Mouse (Mus musculus) midbrain, embryonic 16.5 days (tissue): ENCODE data around the gene Ccdc7a. TPM values are rescaled to one million over a fixed set of nuclear protein-coding genes. Genes with fewer than 3 reads are reported as not detected.
A peak's percentile ranks its signal among the peaks of the same experiment; 100 is the strongest.

Experiments
- ATAC-seq: fragments of 200-750 bp; cut with Nextera tagmentation; 2 replicates; pipeline ENCODE4 v1.8.0; 2017; ENCODE audit warnings: moderate TSS enrichment
- H3K27ac ChIP-seq: fragments of 300-500 bp; sonication (generic); 2 replicates; pipeline ENCODE4 v1.5.1; 2014; ENCODE audit warnings: mild to moderate bottlenecking, low read length, mixed read lengths
- H3K27me3 ChIP-seq: fragments of 300-500 bp; sonication (generic); 2 replicates; pipeline ENCODE4 v1.6.1; 2014; ENCODE audit warnings: low read depth, low read length, mixed read lengths; ENCODE audit not compliant: control insufficient read depth, insufficient read depth
- H3K36me3 ChIP-seq: fragments of 300-500 bp; sonication (generic); 2 replicates; pipeline ENCODE4 v1.6.1; 2014; ENCODE audit warnings: mild to moderate bottlenecking, low read length, moderate library complexity, mixed read lengths; ENCODE audit not compliant: control insufficient read depth, insufficient read depth
- H3K4me1 ChIP-seq: fragments of 300-500 bp; sonication (generic); 2 replicates; pipeline ENCODE4 v1.6.1; 2014; ENCODE audit warnings: mild to moderate bottlenecking, low read length, mixed read lengths; ENCODE audit not compliant: control insufficient read depth, insufficient read depth
- H3K4me2 ChIP-seq: fragments of 300-500 bp; sonication (generic); 2 replicates; pipeline ENCODE4 v1.6.1; 2014; ENCODE audit warnings: mild to moderate bottlenecking, low read length, mixed read lengths
- H3K4me3 ChIP-seq: fragments of 300-500 bp; sonication (generic); 2 replicates; pipeline ENCODE4 v1.5.1; 2014; ENCODE audit warnings: low read depth, mild to moderate bottlenecking, low read length, moderate library complexity, mixed read lengths
- H3K9ac ChIP-seq: fragments of 300-500 bp; sonication (generic); 2 replicates; pipeline ENCODE4 v1.6.1; 2014; ENCODE audit warnings: low read depth, low read length, mixed read lengths
- H3K9me3 ChIP-seq: fragments of 300-500 bp; sonication (generic); replicated peaks from 2 replicates; pipeline ENCODE4 v1.6.1; 2014; ENCODE audit warnings: mild to moderate bottlenecking, low read length, mixed read lengths; ENCODE audit not compliant: control insufficient read depth, poor library complexity, severe bottlenecking
- WGBS: fragments of 180-500 bp; shearing (Covaris S2); extraction: QIAGEN DNeasy Blood & Tissue Kit; methylation state at CpG from one replicate; pipeline ENCODE4 v1.1.7; 2014; 5-methylcytosine and 5-hydroxymethylcytosine counted together
- polyA plus RNA-seq: library from polyadenylated mRNA; unstranded; fragments of >200 nt; fragmentation: Nextera tagmentation; extraction: Ambion mirVana; gene quantifications from 2 replicates; pipeline ENCODE4 v1.2.1, GENCODE M21; 2015

Ccdc7a gene
- polyA plus RNA-seq, 1 experiment from 2014 or later: not detected

DNA sequence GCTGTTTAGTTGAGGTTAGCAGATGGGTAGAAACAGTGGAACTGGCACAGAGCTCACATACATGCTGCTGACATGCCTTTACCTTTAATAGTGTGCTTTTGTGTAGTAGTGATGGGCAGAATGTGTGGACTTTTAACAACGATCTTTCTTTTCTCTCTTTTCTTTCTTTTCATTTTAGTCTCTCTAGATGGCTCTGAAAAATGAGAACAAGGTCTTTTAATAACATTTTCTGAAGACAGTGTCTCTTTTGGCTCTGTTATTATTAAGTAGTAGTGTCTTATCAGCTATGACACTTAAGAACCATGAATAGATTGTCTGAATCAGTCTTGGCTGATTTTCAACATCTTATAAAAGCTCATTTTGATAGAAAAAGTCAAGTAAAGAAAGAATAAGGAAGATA, 266.7 kb downstream of the Ccdc7a start, which contains the start of gene Gm3952:
Gene Gm3952, minus strand, starts transcription at position 101 of the 400 bp plus-strand sequence.
- ATAC-seq: no peak
- no peaks in the 10 kb centered on the region for H3K36me3 ChIP-seq
- no peaks in the 10 kb centered on the region for H3K27me3 ChIP-seq
- H3K4me3 ChIP-seq: no peak within 1 kb of the TSS
- H3K9me3 ChIP-seq: no peaks in the 10 kb centered on the region
- 88% methylated on average over 1 of the region's 1 CpGs for WGBS
- H3K4me1 ChIP-seq: no peaks in the 10 kb centered on the region
- H3K9ac ChIP-seq: no peak within 1 kb of the TSS
- no peak within 1 kb of the TSS for H3K4me2 ChIP-seq
- H3K27ac ChIP-seq: no peak within 1 kb of the TSS

DNA sequence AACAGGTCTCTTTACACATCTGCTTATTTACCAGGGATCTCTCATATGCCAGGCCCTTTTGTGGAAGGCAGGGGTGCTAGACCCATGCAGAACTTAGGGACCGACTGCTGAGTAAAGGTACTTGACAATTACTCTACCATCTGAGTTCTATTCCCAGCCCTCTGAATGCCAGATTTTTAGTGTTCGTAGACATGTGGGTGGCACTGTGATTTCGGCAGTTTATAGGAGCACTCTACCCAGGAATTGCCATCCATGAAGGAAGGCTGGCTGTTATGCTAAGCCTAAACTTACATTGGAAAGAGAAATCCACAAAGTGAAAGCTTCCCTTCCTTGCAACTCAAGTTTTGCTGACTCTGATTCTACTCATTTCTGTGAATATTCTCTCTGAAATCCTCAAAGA, 329.6 kb downstream of the Ccdc7a start:
- WGBS: 96% methylated on average over 3 of the region's 3 CpGs
- Histone ChIP-seq H3K9ac (no peak overlapping the region), H3K4me1 (no peaks in the 10 kb centered on the region; the same call in 1 of the 2 replicates), H3K9me3 (no peaks in the 10 kb centered on the region), H3K27me3 (no peaks in the 10 kb centered on the region), H3K27ac (no peak overlapping the region), H3K4me3 (no peak overlapping the region), H3K4me2 (no peak overlapping the region), H3K36me3 (peaks cover 11% of the 10 kb centered on the region)
- no peak for ATAC-seq

DNA sequence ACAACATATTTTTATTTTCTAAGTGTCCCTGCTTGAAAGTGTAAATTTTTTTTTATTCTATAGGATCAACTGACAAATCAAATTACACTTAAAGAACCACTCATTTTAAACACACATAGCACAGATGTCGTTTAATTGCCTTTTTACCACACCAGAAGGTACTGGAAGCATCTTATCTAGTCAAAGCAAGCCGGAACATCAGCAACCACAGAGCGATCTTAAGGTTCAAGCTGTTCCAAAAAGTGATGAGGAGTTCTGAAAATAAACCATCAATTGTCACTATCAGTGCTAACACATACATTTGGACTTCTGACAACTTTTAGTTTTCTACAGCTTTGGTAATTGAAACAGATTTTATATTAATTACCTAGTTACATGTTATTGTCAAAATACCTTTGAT, 331.2 kb downstream of the Ccdc7a start:
- no peak overlapping the region for H3K4me3 ChIP-seq
- no peaks in the 10 kb centered on the region for H3K9me3 ChIP-seq
- WGBS: 94% methylated on average over 3 of the region's 3 CpGs
- no peak overlapping the region for H3K9ac ChIP-seq
- H3K27me3 ChIP-seq: no peaks in the 10 kb centered on the region
- no peak overlapping the region for H3K4me2 ChIP-seq
- ATAC-seq: no peak
- no peak overlapping the region for H3K27ac ChIP-seq
- H3K36me3 ChIP-seq: peaks cover 15% of the 10 kb centered on the region
- no peaks in the 10 kb centered on the region; the same call in 1 of the 2 replicates for H3K4me1 ChIP-seq

DNA sequence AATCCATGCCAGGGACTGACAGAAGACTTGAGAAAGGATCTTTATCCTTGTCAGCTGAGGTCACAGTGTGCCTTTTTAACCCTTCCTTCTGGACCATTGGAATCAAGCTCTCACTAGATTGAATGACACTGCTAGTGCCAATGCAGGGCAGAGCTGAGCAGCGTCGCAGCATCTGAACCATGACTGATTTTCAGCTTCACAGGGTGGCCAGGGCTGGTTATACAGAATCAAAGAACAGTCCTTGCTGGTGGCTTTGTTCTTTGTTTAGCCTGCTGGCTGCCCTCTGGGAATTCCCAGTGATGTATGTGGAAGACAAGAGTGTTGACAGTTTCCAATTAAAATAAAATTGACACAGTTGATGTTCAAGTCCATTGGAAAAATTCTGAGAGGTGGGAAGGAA, 333.1 kb downstream of the Ccdc7a start:
- Histone ChIP-seq H3K9ac (no peak overlapping the region), H3K27ac (peak overlapping the region; percentile 58; the same call in 1 of the 2 replicates), H3K9me3 (no peaks in the 10 kb centered on the region), H3K4me3 (no peak overlapping the region), H3K36me3 (peaks cover 15% of the 10 kb centered on the region), H3K4me1 (no peaks in the 10 kb centered on the region; the same call in 1 of the 2 replicates), H3K27me3 (no peaks in the 10 kb centered on the region), H3K4me2 (no peak overlapping the region)
- peak; percentile 71; the same call in 1 of the 2 replicates for ATAC-seq
- WGBS: 8% methylated on average over 2 of the region's 2 CpGs

DNA sequence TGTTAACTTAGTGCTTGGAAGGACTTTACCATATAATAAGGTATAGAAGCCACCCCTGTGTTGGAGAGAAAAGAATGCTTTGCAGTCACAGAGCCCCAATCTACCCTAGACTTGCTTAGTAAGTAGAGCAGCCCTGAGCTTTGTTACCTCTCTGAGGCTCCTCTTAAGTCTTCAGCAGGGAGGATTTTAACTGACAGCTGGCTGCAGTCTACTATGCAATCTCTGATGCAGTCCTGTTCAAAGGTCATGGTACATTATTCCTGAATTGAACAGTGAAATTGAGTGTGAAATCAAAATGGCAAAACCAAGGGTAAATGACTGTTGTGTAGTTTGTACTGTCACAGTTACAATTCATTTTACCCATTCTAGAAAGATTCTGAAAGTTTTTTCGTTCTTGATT, 338.1 kb downstream of the Ccdc7a start:
- no peak overlapping the region for H3K27ac ChIP-seq
- no peak overlapping the region for H3K4me2 ChIP-seq
- H3K9me3 ChIP-seq: no peaks in the 10 kb centered on the region
- no peak for ATAC-seq
- H3K4me3 ChIP-seq: no peak overlapping the region
- H3K27me3 ChIP-seq: no peaks in the 10 kb centered on the region
- no peak overlapping the region for H3K9ac ChIP-seq
- 53% methylated on average over 1 of the region's 1 CpGs for WGBS
- peaks cover 32% of the 10 kb centered on the region for H3K36me3 ChIP-seq
- no peaks in the 10 kb centered on the region; the same call in 1 of the 2 replicates for H3K4me1 ChIP-seq

DNA sequence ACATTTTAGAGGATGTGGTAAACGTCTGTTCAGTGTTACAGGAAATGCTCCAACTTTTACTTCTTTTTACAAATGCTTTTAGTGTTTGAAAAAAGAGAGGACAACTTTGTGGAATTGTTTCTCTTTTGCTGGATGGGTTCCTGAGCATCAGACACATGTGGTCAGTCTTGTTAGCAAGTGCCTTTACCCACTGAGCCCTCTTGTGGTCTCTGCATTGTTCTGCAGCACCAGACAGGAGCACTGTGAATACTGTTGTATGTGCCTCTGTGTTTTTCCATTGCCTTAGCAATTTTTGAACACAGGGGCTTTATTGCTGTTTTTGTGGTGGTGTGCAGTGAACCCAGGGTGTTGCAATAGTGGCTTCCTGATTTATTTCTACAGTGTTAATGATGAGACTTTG, 340.5 kb downstream of the Ccdc7a start:
- 59% methylated on average over 1 of the region's 1 CpGs for WGBS
- ATAC-seq: peak; percentile 70
- H3K36me3 ChIP-seq: peaks cover 31% of the 10 kb centered on the region

DNA sequence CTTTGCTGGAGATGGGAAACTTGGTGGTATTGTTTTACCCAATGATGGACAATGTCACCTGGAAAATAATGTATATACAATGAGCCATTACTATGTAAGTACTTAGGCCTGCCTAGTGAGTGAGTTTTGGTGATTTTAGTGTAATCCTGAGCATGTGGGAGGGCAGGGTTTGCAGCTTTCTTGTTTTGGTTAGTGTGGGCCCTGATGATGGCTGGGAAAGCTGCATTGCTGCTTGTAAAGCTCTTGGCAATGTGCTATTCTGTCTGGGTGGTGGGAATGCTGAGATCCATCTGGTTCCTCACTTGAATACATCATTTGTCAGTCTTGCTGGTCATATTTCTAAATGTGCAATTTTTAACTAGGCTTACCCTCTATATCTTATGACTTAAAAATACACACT, 349.1 kb downstream of the Ccdc7a start:
- Histone ChIP-seq H3K9me3 (no peaks in the 10 kb centered on the region), H3K36me3 (peaks cover 25% of the 10 kb centered on the region), H3K4me3 (no peak overlapping the region), H3K4me1 (no peaks in the 10 kb centered on the region), H3K27ac (no peak overlapping the region), H3K27me3 (no peaks in the 10 kb centered on the region), H3K9ac (no peak overlapping the region), H3K4me2 (no peak overlapping the region)
- no peak for ATAC-seq

More for the DNA sequence above, 340.5 kb downstream of the Ccdc7a start:
- Histone ChIP-seq H3K27ac (no peak overlapping the region), H3K9me3 (no peaks in the 10 kb centered on the region), H3K9ac (no peak overlapping the region), H3K4me3 (no peak overlapping the region), H3K4me1 (no peaks in the 10 kb centered on the region), H3K27me3 (no peaks in the 10 kb centered on the region), H3K4me2 (no peak overlapping the region)

DNA sequence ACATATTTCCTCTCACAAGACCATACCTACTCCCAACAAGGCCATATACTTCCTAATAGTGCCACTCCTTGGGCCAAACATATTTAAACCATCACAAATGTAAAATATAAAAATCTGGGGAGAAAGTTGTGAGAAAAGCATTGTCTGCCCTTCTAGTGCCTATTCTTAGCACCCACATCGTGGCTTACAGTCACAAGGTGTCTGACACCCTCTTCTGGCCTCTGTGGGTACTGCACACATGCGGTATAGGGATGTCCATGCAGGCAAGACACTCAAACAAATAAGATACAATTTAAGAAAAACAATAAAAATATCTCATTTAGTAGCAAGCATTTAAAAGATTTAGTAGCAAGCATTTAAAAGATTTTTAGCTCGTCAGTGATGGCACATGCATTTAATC, 356.1 kb downstream of the Ccdc7a start:
- Histone ChIP-seq H3K27ac (no peak overlapping the region), H3K36me3 (peaks cover 17% of the 10 kb centered on the region), H3K9me3 (no peaks in the 10 kb centered on the region), H3K27me3 (no peaks in the 10 kb centered on the region), H3K4me3 (no peak overlapping the region), H3K4me2 (no peak overlapping the region), H3K4me1 (0 out of 2 replicates have a peak, but pooled peaks cover 2% of the 10 kb centered on the region), H3K9ac (no peak overlapping the region)
- no peak for ATAC-seq
- WGBS: 45% methylated on average over 3 of the region's 3 CpGs

DNA sequence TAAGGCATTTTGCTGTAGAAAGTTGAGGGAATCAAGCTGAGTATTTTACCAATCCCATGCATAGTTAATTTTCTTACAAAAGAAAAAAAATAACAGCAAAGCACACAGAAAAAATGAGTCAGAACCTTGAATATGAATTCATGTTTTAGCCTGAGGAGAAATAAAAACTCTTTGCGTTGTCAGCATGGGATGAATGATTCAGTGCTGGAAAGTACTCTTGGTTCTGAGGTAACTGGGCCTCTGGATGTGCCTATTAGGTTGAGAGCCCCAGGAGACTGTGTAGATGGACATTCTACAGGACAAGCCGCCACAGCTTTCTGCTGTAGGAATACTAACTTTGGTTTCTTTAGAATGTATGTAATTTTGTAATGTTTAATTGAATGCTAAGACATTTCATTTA, 360.5 kb downstream of the Ccdc7a start:
- Histone ChIP-seq H3K27me3 (no peaks in the 10 kb centered on the region), H3K9ac (no peak overlapping the region), H3K4me3 (no peak overlapping the region), H3K4me2 (no peak overlapping the region), H3K4me1 (0 out of 2 replicates have a peak, but pooled peaks cover 2% of the 10 kb centered on the region), H3K9me3 (no peaks in the 10 kb centered on the region), H3K27ac (no peak overlapping the region), H3K36me3 (peaks cover 9% of the 10 kb centered on the region)
- no peak for ATAC-seq
- 87% methylated on average over 2 of the region's 2 CpGs for WGBS
